Mouse (Mus musculus): ENCODE data around the gene Elk3. TPM values are rescaled to one million over a fixed set of nuclear protein-coding genes. Genes with fewer than 3 reads are reported as not detected.

Elk3 gene
- polyA plus RNA-seq, 1 experiment, result 15.5 TPM

DNA sequence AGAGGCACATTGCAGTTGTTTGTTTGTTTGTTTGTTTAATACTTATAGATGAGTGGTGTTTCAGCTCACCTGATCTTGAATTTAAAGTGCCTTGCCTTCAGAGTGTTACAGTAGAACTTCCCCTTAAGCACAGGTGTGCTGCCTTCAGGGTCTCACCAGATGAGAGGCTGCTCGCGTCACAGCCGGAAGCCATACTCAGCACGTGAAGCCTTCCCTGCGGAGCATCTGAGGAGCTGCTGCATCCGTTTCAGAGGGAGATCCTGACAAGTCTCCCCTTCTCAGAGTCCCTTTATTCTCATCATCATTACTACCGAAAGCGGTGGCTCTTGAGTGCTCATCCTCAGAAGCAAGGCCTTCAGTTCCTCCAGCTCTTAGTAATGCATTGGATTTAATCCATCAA, 62.5 kb downstream of the Elk3 start:
- Histone ChIP-seq H3K4me3 (replicated peaks; ENCODE audit: control insufficient read depth, low read depth, low read length) (no peak overlapping the region), H3K27ac (ENCODE audit: control insufficient read depth, insufficient read depth, low read depth, low read length, poor library complexity) (no peak overlapping the region), H3K4me1 (ENCODE audit: control insufficient read depth, insufficient read depth, low read length) (no peaks in the 10 kb centered on the region)
- TF ChIP-seq POLR2A (IDR thresholded peaks at IDR 0.05; ENCODE audit: borderline replicate concordance, control insufficient read depth, low read depth, low read length) (no peak), CTCF (IDR thresholded peaks at IDR 0.05; ENCODE audit: control insufficient read depth, insufficient read depth, low read length) (no peak)
- WGBS, result 91% methylated on average over 8 of the region's 8 CpGs

- TF ChIP-seq CTCF (IDR thresholded peaks at IDR 0.05; ENCODE audit: control insufficient read depth, insufficient read depth, low read length) (no peak), POLR2A (IDR thresholded peaks at IDR 0.05; ENCODE audit: borderline replicate concordance, control insufficient read depth, low read depth, low read length) (no peak)
- Histone ChIP-seq H3K27ac (ENCODE audit: control insufficient read depth, insufficient read depth, low read depth, low read length, poor library complexity) (no peak overlapping the region), H3K4me1 (ENCODE audit: control insufficient read depth, insufficient read depth, low read length) (no peaks in the 10 kb centered on the region), H3K4me3 (replicated peaks; ENCODE audit: control insufficient read depth, low read depth, low read length) (no peak overlapping the region)
- WGBS, result 79% methylated on average over 6 of the region's 6 CpGs
Measured at GRCm38 (mm10) chr10:93247902-93248301, 63.0 kb downstream of the Elk3 start.

- no peaks in the 10 kb centered on the region for H3K4me1 ChIP-seq (ENCODE audit: control insufficient read depth, insufficient read depth, low read length)
- WGBS, result 90% methylated on average over 12 of the region's 12 CpGs
- no peak overlapping the region for H3K27ac ChIP-seq (ENCODE audit: control insufficient read depth, insufficient read depth, low read depth, low read length, poor library complexity)
- H3K4me3 ChIP-seq (replicated peaks; ENCODE audit: control insufficient read depth, low read depth, low read length), result no peak overlapping the region
- no peak for TF ChIP-seq POLR2A (IDR thresholded peaks at IDR 0.05; ENCODE audit: borderline replicate concordance, control insufficient read depth, low read depth, low read length)
- TF ChIP-seq CTCF (IDR thresholded peaks at IDR 0.05; ENCODE audit: control insufficient read depth, insufficient read depth, low read length), result no peak
Measured at GRCm38 (mm10) chr10:93247422-93247821, 63.5 kb downstream of the Elk3 start.

DNA sequence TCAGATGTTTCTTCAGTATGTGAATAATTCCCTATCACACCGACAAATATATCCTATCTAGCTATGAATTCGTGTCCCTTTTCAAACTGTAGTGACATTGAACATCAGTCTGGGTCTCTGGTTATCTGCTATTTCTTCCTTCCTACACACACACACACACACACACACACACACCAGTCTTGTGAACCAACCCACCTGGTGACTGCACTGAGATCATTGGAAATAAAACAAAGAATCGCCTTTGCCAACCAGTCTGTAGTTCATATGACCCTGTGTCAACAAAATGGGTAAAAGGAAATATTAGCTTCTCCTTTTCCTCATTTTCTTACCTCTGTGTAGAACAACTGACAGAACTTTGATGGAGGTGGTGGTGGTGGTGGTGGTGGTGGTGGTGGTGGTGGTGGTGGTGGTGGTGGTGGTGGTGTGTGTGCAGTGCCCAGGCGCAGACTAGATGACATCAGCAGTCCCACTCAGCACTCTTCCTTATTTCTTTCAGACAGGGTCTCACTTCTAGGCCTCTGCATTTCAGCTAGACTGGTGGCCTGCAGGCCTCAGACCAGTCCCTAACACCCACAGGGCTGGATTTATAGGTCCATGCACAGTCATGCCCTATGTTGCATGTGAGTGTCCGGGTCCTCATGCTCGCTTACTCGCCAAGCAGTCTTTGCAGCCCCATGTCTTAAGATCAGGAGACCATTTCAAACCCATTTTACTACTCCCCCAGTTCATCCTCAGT, 64.6 kb downstream of the Elk3 start:
- no peaks in the 10 kb centered on the region for H3K4me1 ChIP-seq (ENCODE audit: control insufficient read depth, insufficient read depth, low read length)
- 79% methylated on average over 7 of the region's 7 CpGs for WGBS
- TF ChIP-seq POLR2A (IDR thresholded peaks at IDR 0.05; ENCODE audit: borderline replicate concordance, control insufficient read depth, low read depth, low read length) (no peak), CTCF (IDR thresholded peaks at IDR 0.05; ENCODE audit: control insufficient read depth, insufficient read depth, low read length) (no peak)
- no peak overlapping the region for H3K27ac ChIP-seq (ENCODE audit: control insufficient read depth, insufficient read depth, low read depth, low read length, poor library complexity)
- no peak overlapping the region for H3K4me3 ChIP-seq (replicated peaks; ENCODE audit: control insufficient read depth, low read depth, low read length)

- 92% methylated on average over 10 of the region's 10 CpGs for WGBS
- no peaks in the 10 kb centered on the region for H3K4me1 ChIP-seq (ENCODE audit: control insufficient read depth, insufficient read depth, low read length)
- H3K4me3 ChIP-seq (replicated peaks; ENCODE audit: control insufficient read depth, low read depth, low read length), result no peak overlapping the region
- no peak for TF ChIP-seq CTCF (IDR thresholded peaks at IDR 0.05; ENCODE audit: control insufficient read depth, insufficient read depth, low read length)
- TF ChIP-seq POLR2A (IDR thresholded peaks at IDR 0.05; ENCODE audit: borderline replicate concordance, control insufficient read depth, low read depth, low read length), result no peak
- H3K27ac ChIP-seq (ENCODE audit: control insufficient read depth, insufficient read depth, low read depth, low read length, poor library complexity), result no peak overlapping the region
Measured at GRCm38 (mm10) chr10:93244209-93244705, 66.7 kb downstream of the Elk3 start.

DNA sequence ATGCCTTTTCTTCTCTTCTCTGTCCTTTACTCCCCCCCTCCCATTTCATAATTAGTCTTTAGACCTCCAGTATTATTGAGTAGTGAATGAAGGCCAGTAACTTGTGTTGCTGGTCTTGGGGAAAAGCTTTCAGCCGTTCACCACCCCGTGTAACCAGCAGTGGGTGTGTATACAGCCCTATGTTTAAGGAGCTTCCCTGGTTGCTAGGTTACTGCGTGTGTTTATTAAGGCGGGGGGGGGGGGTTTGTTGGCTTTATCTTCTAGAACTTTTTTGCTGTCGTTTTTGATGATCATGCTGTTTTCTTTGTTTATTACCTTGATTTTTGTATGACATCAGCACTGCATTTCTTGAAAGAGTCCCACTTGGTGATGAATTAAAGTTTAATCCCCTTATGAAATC, 68.1 kb downstream of the Elk3 start:
- no peak overlapping the region for H3K27ac ChIP-seq (ENCODE audit: control insufficient read depth, insufficient read depth, low read depth, low read length, poor library complexity)
- WGBS, result 65% methylated on average over 5 of the region's 5 CpGs
- H3K4me3 ChIP-seq (replicated peaks; ENCODE audit: control insufficient read depth, low read depth, low read length), result no peak overlapping the region
- H3K4me1 ChIP-seq (ENCODE audit: control insufficient read depth, insufficient read depth, low read length), result no peaks in the 10 kb centered on the region
- TF ChIP-seq POLR2A (IDR thresholded peaks at IDR 0.05; ENCODE audit: borderline replicate concordance, control insufficient read depth, low read depth, low read length) (no peak), CTCF (IDR thresholded peaks at IDR 0.05; ENCODE audit: control insufficient read depth, insufficient read depth, low read length) (no peak)

GRCm38 (mm10) chr10:93242208-93242607, 68.7 kb downstream of the Elk3 start:
- no peak for TF ChIP-seq POLR2A (IDR thresholded peaks at IDR 0.05; ENCODE audit: borderline replicate concordance, control insufficient read depth, low read depth, low read length)
- no peak for TF ChIP-seq CTCF (IDR thresholded peaks at IDR 0.05; ENCODE audit: control insufficient read depth, insufficient read depth, low read length)
- H3K4me3 ChIP-seq (replicated peaks; ENCODE audit: control insufficient read depth, low read depth, low read length), result no peak overlapping the region
- no peaks in the 10 kb centered on the region for H3K4me1 ChIP-seq (ENCODE audit: control insufficient read depth, insufficient read depth, low read length)
- 71% methylated on average over 3 of the region's 3 CpGs for WGBS
- no peak overlapping the region for H3K27ac ChIP-seq (ENCODE audit: control insufficient read depth, insufficient read depth, low read depth, low read length, poor library complexity)

- TF ChIP-seq POLR2A (IDR thresholded peaks at IDR 0.05; ENCODE audit: borderline replicate concordance, control insufficient read depth, low read depth, low read length) (no peak), CTCF (IDR thresholded peaks at IDR 0.05; ENCODE audit: control insufficient read depth, insufficient read depth, low read length) (no peak)
- H3K27ac ChIP-seq (ENCODE audit: control insufficient read depth, insufficient read depth, low read depth, low read length, poor library complexity), result no peak overlapping the region
- H3K4me1 ChIP-seq (ENCODE audit: control insufficient read depth, insufficient read depth, low read length), result no peaks in the 10 kb centered on the region
- 91% methylated on average over 9 of the region's 9 CpGs for WGBS
- H3K4me3 ChIP-seq (replicated peaks; ENCODE audit: control insufficient read depth, low read depth, low read length), result no peak overlapping the region
Measured at GRCm38 (mm10) chr10:93239201-93239806, 71.6 kb downstream of the Elk3 start.
